Comparison of ENCODE assay signal across 8 mouse cellular contexts in the genomic region with DNA sequence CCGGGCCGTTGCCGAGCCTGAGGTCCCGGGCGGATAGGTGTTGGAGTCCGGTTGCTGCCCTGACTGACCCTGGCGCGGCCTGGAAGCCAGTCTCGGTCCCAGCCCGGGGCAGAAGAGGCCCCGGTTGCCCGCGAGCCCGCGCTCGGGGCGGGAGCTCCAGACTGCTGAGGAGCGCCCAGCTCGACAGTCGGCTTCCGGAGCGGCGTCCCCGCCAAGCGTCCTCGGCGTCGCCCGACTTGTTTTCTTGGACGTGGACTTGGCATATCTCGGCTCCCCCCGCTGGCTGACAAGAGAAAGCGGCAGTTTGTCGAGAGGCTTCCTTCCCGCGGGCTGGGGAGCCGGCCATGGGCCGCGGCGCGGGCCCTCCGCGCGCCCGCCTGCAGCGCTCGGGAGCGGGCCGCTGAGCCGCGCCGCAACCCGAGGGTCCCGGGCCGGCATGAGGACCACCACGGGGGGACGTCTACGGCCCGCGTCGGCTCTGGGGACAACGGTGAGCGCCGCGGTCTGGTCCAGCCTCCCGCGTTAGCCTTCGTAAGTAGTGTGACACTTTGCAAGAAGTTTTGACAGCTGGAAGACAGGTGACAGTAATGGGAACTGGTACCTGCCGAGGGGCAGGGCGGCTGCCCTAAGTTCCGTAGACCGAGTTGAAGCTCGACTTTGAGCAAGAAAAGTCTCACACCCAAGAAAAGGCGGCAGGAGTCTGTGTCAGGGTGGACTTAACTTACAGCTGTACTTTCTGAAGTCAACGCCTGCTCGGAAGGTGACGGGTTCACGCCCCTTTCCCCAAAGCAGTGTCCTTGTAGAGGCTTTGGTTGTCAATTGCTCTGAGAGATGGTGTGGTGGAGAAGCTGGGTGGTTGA. TPM values are rescaled to one million over a fixed set of nuclear protein-coding genes. Genes with fewer than 3 reads are reported as not detected.
A peak's percentile ranks its signal among the peaks of the same experiment; 100 is the strongest.
DNase-seq lines count a peak whose midpoint lies in the region; ATAC-seq lines count a peak whose summit lies in the region.

No protein-coding gene starts in this region.

- H3K4me1 ChIP-seq in embryonic facial prominence, embryonic 12.5 days: peaks cover 18% of the 10 kb centered on the region
- peaks cover 24% of the 10 kb centered on the region for H3K4me1 ChIP-seq in kidney, embryonic 15.5 days
- H3K4me1 ChIP-seq in liver, embryonic 13.5 days (replicated peaks): peaks cover 32% of the 10 kb centered on the region

- peak overlapping the region; percentile 99 for H3K4me3 ChIP-seq in embryonic facial prominence, embryonic 12.5 days
- H3K4me3 ChIP-seq in kidney, embryonic 15.5 days (replicated peaks): peak overlapping the region; percentile 99
- peak overlapping the region; percentile 98 for H3K4me3 ChIP-seq in liver, embryonic 13.5 days (replicated peaks)

- H3K9ac ChIP-seq in embryonic facial prominence, embryonic 12.5 days: peak overlapping the region; percentile 87
- peak overlapping the region; percentile 87 for H3K9ac ChIP-seq in kidney, embryonic 15.5 days
- peak overlapping the region; percentile 97 for H3K9ac ChIP-seq in liver, embryonic 13.5 days

- ATAC-seq in embryonic facial prominence, embryonic 12.5 days (ENCODE audit: insufficient number of reproducible peaks, insufficient read depth, low FRiP score, low TSS enrichment): peak; percentile 76
- ATAC-seq in kidney, embryonic 15.5 days (replicated peaks; ENCODE audit: low FRiP score): peak; percentile 84
- peak; percentile 75 for ATAC-seq in liver, embryonic 13.5 days (ENCODE audit: low read depth)

- WGBS in embryonic facial prominence, embryonic 12.5 days: under 1% methylated on average over 77 of the region's 78 CpGs
- under 1% methylated on average over 78 of the region's 78 CpGs for WGBS in kidney, embryonic 15.5 days
- WGBS in liver, embryonic 13.5 days (ENCODE audit: insufficient replicate concordance): under 1% methylated on average over 78 of the region's 78 CpGs

- peak overlapping the region; percentile 80 for H3K4me2 ChIP-seq in embryonic facial prominence, embryonic 12.5 days (replicated peaks)
- peak overlapping the region; percentile 73 for H3K4me2 ChIP-seq in kidney, embryonic 15.5 days
- H3K4me2 ChIP-seq in liver, embryonic 13.5 days: peak overlapping the region; percentile 92

- DNase-seq in 416B (ENCODE audit: low read depth): peak; percentile 86
- peak; percentile 68 for DNase-seq in adrenal gland, adult 8-10 months
- DNase-seq in heart, adult 9 months (ENCODE audit: low spot score in 2 of 2): peak; percentile 81 to 84
- DNase-seq in liver, embryonic 13.5 days: peak; percentile 65
- peak; percentile 89 for DNase-seq in naive thymus-derived CD4-positive, alpha-beta T cell, adult 2 months (ENCODE audit: low read depth)
- peak; percentile 71 for DNase-seq in splenic B cell, adult 2 months (ENCODE audit: low read depth, low spot score)

- peaks cover 34% of the 10 kb centered on the region for H3K36me3 ChIP-seq in embryonic facial prominence, embryonic 12.5 days
- H3K36me3 ChIP-seq in kidney, embryonic 15.5 days: peaks cover 49% of the 10 kb centered on the region
- peaks cover 43% of the 10 kb centered on the region for H3K36me3 ChIP-seq in liver, embryonic 13.5 days
- H3K36me3 ChIP-seq in splenic B cell, adult 2 months (ENCODE audit: control insufficient read depth, insufficient read depth, low read length, poor library complexity, severe bottlenecking): peaks cover 11% of the 10 kb centered on the region

- H3K9me3 ChIP-seq in embryonic facial prominence, embryonic 12.5 days: no peaks in the 10 kb centered on the region
- no peaks in the 10 kb centered on the region for H3K9me3 ChIP-seq in kidney, embryonic 15.5 days (replicated peaks)
- no peaks in the 10 kb centered on the region for H3K9me3 ChIP-seq in liver, embryonic 13.5 days (replicated peaks)

- no peaks in the 10 kb centered on the region for H3K27me3 ChIP-seq in embryonic facial prominence, embryonic 12.5 days
- no peaks in the 10 kb centered on the region for H3K27me3 ChIP-seq in kidney, embryonic 15.5 days
- no peaks in the 10 kb centered on the region for H3K27me3 ChIP-seq in liver, embryonic 13.5 days
- no peaks in the 10 kb centered on the region for H3K27me3 ChIP-seq in splenic B cell, adult 2 months (ENCODE audit: control insufficient read depth, insufficient read depth, low read length, poor library complexity, severe bottlenecking)

- H3K27ac ChIP-seq in embryonic facial prominence, embryonic 12.5 days: peak overlapping the region; percentile 93
- peak overlapping the region; percentile 99 for H3K27ac ChIP-seq in kidney, embryonic 15.5 days
- peak overlapping the region; percentile 97 for H3K27ac ChIP-seq in liver, embryonic 13.5 days

RNA-seq across cellular contexts. Expression of gene Ubn1, which starts 0.6 kb away (rescaled TPM):
- 10 to 100 TPM; 34.1 to 41.6 (median 38.6) TPM for total RNA-seq in adrenal gland, adult 8-10 months (2022)
- polyA plus RNA-seq in embryonic facial prominence, embryonic 12.5 days (2016; fragmentation: Nextera tagmentation; extraction: Ambion mirVana): 26.9 and 27.0 TPM in 2 replicates
- polyA plus RNA-seq in kidney, embryonic 15.5 days (2015; fragmentation: Nextera tagmentation; extraction: Ambion mirVana): 18.5 and 19.9 TPM in 2 replicates
- 8.6 and 8.9 TPM in 2 replicates for polyA plus RNA-seq in liver, embryonic 13.5 days (2015; fragmentation: Nextera tagmentation; extraction: Ambion mirVana)

RNA-seq across cellular contexts. Expression of gene Glyr1, which starts 0.8 kb away (rescaled TPM):
- total RNA-seq in adrenal gland, adult 8-10 months (2022): 100 to 1,000 TPM in 3 of 4 experiments, 10 to 100 TPM in 1; 96.3 to 120 (median 114) TPM
- polyA plus RNA-seq in embryonic facial prominence, embryonic 12.5 days (2016; fragmentation: Nextera tagmentation; extraction: Ambion mirVana): 169 and 172 TPM in 2 replicates
- 162 and 164 TPM in 2 replicates for polyA plus RNA-seq in kidney, embryonic 15.5 days (2015; fragmentation: Nextera tagmentation; extraction: Ambion mirVana)
- polyA plus RNA-seq in liver, embryonic 13.5 days (2015; fragmentation: Nextera tagmentation; extraction: Ambion mirVana): 44.6 and 53.8 TPM in 2 replicates

RNA-seq across cellular contexts. Expression of gene Rogdi, which starts 37.1 kb away (rescaled TPM):
- total RNA-seq in adrenal gland, adult 8-10 months (2022): 10 to 100 TPM; 24.3 to 50.0 (median 36.7) TPM
- 65.1 and 74.9 TPM in 2 replicates for polyA plus RNA-seq in embryonic facial prominence, embryonic 12.5 days (2016; fragmentation: Nextera tagmentation; extraction: Ambion mirVana)
- polyA plus RNA-seq in kidney, embryonic 15.5 days (2015; fragmentation: Nextera tagmentation; extraction: Ambion mirVana): 93.5 and 101 TPM in 2 replicates
- polyA plus RNA-seq in liver, embryonic 13.5 days (2015; fragmentation: Nextera tagmentation; extraction: Ambion mirVana): 42.6 and 45.7 TPM in 2 replicates

RNA-seq across cellular contexts. Expression of gene Smim22, which starts 43.4 kb away (rescaled TPM):
- not detected for total RNA-seq in adrenal gland, adult 8-10 months (2022)
- polyA plus RNA-seq in embryonic facial prominence, embryonic 12.5 days (2016; fragmentation: Nextera tagmentation; extraction: Ambion mirVana): 3.6 and 3.9 TPM in 2 replicates
- polyA plus RNA-seq in kidney, embryonic 15.5 days (2015; fragmentation: Nextera tagmentation; extraction: Ambion mirVana): 11.2 and 13.7 TPM in 2 replicates
- polyA plus RNA-seq in liver, embryonic 13.5 days (2015; fragmentation: Nextera tagmentation; extraction: Ambion mirVana): 4.6 and 6.3 TPM in 2 replicates

RNA-seq across cellular contexts. Expression of gene Sept12, which starts 52.8 kb away (rescaled TPM):
- total RNA-seq in adrenal gland, adult 8-10 months (2022): not detected
- not detected in 2 replicates for polyA plus RNA-seq in embryonic facial prominence, embryonic 12.5 days (2016; fragmentation: Nextera tagmentation; extraction: Ambion mirVana)
- polyA plus RNA-seq in kidney, embryonic 15.5 days (2015; fragmentation: Nextera tagmentation; extraction: Ambion mirVana): not detected in 2 replicates
- not detected in 2 replicates for polyA plus RNA-seq in liver, embryonic 13.5 days (2015; fragmentation: Nextera tagmentation; extraction: Ambion mirVana)

Comparison
In these comparisons a context has a peak if more than half of its experiments do, and no peak if none do; other contexts are left out.
1. Peak in every context shown above with its lines: DNase-seq, ATAC-seq, H3K4me3 ChIP-seq and H3K27ac ChIP-seq.